Mouse (Mus musculus) brain, adult 2 months (tissue): Measurements from ENCODE around the gene Fam213b.

Source experiments
- DNase-seq: peaks from one replicate; pipeline ENCODE4 v3.0.0; 2011; ENCODE audit warnings: low read depth, low spot score

Gene Fam213b

DNA sequence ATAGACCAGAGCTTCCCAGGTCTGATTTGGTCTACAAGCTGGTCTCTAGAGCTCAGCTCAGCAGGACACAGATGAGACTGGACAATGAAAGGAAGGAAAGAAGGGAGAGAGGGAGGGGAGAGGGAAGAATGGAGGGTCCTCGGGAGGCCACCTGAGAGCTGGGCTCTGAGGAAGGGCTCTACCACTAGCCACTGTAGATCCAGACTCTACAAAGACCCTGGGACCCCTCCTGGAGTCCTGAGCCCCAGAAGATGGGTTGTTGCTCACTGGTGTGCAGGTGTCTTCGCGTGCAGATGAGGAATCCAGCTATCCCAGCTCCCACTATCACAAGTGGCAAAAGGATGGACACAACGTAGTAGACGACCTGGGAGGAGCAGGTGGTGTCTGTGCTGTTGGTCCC is 24.0 kb upstream of the Fam213b start:
- DNase-seq: no peak

- DNase-seq: peak; percentile 69
These were observed 23.4 kb upstream of the Fam213b start for GRCm38 (mm10) chr4:154922291-154922690.

- DNase-seq: no peak
These were observed 17.7 kb upstream of the Fam213b start for GRCm38 (mm10) chr4:154916662-154917061.

- no peak for DNase-seq
These were observed 16.4 kb upstream of the Fam213b start for GRCm38 (mm10) chr4:154915286-154915685.

DNA sequence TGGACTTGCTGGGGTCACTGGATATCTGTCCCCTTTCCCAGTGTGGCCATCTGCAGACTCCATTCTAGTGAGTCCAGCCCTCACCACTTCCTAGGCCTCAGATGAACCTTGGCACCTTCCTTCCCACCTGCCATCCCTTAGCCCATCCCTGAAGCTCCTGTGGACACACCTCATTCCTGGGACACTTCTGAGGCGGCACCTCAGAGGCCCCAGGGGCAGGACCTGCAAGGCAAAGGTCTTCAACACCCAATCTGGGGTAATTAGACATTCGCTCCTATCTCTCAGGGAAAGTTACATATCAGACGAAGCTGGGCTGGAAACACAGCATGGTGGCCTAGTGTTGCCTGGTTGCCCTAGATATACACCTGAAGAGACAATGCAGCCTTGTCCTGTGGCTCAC is 15.8 kb upstream of the Fam213b start:
- DNase-seq: no peak

DNA sequence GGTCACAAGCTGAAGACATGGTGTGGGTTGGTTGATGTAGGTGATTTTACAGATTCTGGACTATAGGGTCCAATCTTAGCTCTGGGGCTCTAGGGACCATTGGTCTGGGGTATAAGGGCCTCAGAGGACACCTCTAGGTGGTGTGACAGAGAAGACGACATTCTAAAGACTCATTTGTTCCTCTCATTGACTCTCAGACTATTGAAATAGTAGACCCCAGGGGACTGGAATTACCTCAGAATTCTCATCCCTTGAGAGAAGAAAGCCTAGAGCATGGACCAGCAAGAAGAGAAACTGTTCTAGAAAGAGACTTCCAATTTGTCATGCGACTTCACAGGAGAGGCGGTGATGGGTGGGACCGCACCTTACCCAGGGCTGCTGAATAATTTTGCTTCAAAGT is 15.3 kb upstream of the Fam213b start:
- no peak for DNase-seq

GRCm38 (mm10) chr4:154913845-154914244 is 14.9 kb upstream of the Fam213b start:
- DNase-seq: no peak

- no peak for DNase-seq
These were observed 12.7 kb upstream of the Fam213b start for GRCm38 (mm10) chr4:154911644-154912043.

DNA sequence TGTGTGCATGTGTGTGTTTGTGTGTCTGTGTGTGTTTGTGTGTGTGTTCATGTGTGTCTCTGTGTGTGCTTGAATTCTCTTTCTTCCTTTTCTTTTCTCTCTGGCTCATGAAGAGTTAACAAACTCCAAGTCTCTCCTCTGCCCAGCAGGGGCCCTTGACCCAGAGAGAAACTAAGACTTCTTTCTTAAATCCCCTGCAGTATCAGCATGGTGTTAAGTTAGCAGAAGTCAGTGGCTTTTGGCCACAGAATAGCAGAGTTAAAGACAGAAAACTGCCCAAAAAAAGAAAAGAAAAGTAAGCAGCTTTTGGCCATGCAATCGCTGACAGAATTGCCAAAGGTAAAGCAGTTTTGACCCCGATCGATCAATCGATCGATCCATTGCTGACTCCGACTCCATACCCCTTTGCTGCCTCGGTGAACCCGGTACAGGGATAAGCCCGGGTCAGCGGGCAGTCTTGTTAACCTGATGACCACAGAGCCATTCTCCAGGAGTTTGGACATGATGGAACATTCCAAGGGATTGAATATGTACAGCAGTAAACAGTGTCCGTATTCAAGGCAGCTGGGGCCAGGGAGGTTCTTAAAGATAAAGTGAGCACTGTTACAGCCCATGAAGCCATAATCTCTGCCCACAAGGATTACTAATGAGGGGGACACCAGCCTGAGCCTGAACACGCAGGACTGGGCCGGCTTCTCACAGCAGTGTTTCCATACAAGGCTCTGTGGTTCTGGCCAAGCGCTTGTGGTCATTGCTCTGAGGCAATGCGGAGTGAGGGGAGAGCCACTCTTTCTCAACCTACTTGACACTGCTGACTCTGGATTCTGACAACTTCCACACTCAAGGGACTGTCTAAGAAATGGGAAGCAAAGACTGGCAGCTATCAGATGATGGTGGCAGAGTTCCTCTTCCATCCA is 11.9 kb upstream of the Fam213b start:
- DNase-seq: peak; percentile 49

DNA sequence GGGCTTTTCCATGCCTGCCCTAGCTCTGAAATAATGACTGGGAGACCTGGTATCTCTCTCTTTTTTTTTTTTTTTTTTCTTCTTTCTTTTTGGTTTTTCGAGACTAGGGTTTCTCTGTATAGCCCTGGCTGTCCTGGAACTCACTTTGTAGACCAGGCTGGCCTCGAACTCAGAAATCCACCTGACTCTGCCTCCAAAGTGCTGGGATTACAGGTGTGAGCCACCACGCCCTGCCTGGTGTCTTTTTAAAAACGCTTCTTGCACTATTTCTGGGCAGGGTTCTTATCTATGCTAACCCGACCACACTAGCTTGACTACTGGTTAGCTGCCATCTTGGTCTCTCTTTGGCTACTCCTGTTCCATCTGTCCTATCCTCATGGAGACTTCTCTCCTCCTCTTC is 9.6 kb upstream of the Fam213b start:
- DNase-seq: no peak

- DNase-seq: peak; percentile 93
These were observed 8.9 kb upstream of the Fam213b start for GRCm38 (mm10) chr4:154907833-154908232.

GRCm38 (mm10) chr4:154904185-154905071 is 5.5 kb upstream of the Fam213b start:
- DNase-seq: peak; percentile 96

DNA sequence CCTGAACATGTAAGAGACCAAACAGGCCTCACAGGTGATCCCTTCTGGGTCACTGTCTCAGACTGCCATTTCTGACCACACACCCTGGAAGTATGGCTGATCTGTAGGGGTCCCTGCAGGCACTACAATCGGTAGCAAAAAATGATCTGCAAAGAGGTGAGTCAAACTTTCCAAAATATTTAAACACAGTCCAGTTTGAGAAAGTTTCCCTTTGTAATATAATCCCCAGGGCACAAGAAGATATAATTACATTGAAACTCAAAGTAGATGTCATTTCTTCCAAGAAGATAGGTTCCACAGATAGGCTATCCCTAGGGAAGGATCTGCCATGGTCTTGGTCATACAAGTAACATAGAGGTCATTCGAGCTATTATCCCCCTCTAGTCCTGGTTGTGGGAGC is 3.4 kb upstream of the Fam213b start:
- no peak for DNase-seq

DNA sequence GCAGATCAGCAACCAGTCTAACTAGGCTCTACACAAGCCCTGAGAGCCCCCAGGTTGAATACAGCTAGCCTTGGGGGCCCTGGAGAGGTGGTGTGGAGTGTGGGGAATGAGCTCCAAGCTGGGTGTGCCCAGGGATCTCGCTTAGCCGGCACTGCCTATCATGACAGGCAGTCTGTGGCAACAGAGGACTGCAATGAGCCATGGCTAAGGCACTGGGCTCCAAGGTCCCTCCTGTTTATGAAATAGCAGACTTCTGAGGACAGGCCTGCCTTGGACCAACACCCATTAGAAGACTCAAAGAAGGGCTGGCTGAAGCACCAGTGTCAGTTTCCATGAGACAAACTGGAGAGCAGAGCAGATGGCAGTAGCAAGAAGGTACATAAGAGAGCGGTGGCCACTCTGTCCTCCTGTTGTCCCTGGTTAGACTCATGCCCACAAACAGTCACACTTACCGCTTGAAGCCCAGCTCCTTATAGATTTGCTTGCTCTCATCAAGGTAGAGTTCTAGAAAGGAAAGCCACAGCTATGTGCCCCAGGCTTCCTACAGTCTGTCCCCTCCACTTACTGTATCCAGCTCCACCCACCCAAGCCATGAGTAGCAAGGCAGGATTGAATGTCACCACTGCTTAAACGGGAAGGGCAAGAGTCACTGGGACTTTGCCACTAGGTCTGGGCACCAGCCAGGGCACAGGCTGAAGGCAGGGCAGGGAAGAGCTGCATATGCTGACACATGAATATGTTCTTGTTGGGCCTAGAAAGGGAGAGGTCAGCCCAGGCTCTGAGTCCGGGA is 1.1 kb downstream of the Fam213b start:
- DNase-seq: peak; percentile 72

- peak; percentile 69 for DNase-seq
These were observed 3.4 kb downstream of the Fam213b start for GRCm38 (mm10) chr4:154895549-154895948.

DNA sequence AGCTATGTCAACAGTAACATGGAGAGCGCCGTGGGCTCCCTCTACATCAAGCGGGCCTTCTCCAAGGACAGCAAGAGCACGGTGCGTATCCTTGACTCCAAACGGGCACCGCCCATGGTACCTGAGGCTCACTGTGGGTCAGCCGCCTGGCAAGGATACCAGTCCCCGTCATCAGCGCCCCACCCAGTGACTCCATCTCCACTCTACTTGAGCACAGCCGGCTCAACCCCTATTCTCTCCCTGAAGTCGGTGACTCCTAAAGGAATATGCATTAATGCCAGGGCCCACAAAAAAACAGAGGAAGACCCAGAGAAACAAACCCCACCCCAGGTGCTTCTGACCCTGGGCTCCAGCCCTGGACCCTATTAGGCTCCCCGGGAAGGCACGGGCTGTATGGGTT is 8.0 kb downstream of the Fam213b start:
- DNase-seq: no peak

DNA sequence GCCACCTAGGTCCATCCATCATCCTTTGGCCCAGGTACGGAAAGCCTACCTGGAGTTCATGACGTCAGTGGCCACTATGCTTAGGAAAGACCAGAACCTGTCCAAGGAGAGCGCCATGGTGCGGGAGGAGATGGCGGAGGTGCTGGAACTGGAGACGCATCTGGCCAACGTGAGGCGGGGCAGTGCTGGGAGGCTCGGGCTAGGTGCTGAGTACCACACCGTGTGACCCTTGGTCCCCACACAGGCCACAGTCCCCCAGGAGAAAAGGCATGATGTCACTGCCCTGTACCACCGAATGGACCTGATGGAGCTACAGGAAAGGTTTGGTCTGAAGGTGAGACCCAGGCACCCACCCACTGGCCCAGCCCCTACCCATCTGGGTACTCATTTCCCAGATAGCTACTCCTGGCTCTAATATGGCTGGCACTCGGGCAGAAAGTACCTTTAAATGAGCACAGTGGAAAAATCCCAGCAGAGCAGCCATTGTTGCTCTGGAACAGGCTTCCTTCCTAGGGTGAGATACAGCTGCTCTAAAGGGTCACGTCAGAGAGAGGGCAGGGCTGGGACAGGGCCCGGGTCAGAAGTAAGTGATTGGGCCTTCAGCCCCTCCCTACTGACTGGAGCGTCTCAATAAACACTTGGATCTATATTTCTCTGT is 11.2 kb downstream of the Fam213b start:
- no peak for DNase-seq

DNA sequence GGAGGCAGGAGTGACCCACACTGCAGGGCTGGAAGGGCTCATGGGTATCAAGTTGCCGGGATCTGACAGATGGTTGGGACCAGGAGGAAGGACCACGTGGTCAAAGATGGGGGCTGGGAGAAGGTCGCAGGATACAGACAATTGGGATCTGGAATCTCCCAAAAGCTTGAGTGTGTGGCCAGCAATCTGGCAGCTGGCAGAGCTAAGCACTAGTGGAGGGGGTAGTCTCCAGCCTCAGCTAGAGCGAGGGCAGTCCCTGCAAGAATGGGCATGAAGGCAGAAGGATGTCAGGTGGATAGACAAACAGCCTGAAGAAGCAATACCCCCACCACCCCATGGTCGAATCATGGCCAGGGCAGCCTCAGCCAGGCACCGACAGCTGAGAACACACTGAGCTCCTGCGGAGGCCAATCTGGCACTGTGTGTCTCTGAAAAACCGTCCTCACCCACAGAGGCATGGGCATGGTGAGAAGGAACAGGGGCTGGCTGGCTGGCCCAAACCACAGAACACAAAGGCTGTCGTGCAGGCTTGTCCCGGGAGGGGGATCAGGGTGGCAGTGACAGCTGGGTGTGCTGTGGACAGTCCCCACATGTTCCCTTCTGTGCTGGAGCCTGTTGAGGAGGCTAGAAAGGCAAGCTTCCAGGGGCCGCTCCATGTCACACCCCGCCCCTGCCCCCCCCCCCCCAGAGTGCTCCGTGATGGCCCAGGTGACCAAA is 11.9 kb downstream of the Fam213b start:
- DNase-seq: peak; percentile 89

DNA sequence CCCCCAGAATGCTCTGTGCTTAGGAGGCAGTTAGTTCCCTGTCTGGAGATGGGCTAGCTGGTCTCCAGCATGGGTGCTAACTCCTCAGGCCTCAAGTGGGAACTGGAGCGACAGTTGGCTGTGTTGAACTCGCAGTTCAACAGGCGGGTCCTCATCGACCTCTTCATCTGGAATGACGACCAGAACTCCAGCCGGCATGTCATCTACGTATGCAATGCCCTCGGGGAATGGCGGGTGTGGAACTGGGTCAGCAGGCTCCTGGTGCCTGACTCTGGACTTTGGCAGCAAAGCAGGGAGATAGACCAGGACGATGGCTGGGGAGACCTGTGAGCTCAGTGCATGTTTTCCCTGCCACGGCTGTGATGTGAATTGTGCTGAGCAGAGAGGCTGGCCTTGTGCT is 13.5 kb downstream of the Fam213b start:
- no peak for DNase-seq

- DNase-seq: no peak
These were observed 16.8 kb downstream of the Fam213b start for GRCm38 (mm10) chr4:154882014-154882659.
